Mouse (Mus musculus): ENCODE results near the gene Adamts20. TPM values are rescaled to one million over a fixed set of nuclear protein-coding genes. Genes with fewer than 3 reads are reported as not detected.

The Adamts20 gene
- polyA plus RNA-seq, 1 experiment from 2014 or later, result 8.4 TPM

GRCm38 (mm10) chr15:94231246-94231645 is 234.0 kb downstream of the Adamts20 start:
- no peaks in the 10 kb centered on the region for H3K4me1 ChIP-seq (ENCODE audit: control insufficient read depth, insufficient read depth, low read length)
- H3K27ac ChIP-seq (replicated peaks; ENCODE audit: low read depth, low read length), result peak overlapping the region; percentile 25; the same call in 1 of the 2 replicates
- no peak for ATAC-seq (ENCODE audit: low read depth)
- H3K4me2 ChIP-seq (ENCODE audit: low read depth, low read length), result no peak overlapping the region
- peak; percentile 38 for DNase-seq (ENCODE audit: low spot score)
- no peak overlapping the region for H3K4me3 ChIP-seq (ENCODE audit: low read depth, low read length)
- H3K36me3 ChIP-seq (ENCODE audit: control insufficient read depth, insufficient read depth, low read length), result no peaks in the 10 kb centered on the region
- 24% methylated on average over 5 of the region's 5 CpGs for WGBS
- no peak overlapping the region for H3K9ac ChIP-seq (ENCODE audit: low read depth, low read length)
- 0 out of 2 replicates have a peak, but pooled peaks cover 4% of the 10 kb centered on the region for H3K9me3 ChIP-seq (ENCODE audit: control insufficient read depth, low read length)
- H3K27me3 ChIP-seq (replicated peaks; ENCODE audit: control insufficient read depth, insufficient read depth, low read length), result no peaks in the 10 kb centered on the region

GRCm38 (mm10) chr15:94227388-94227787 is 237.8 kb downstream of the Adamts20 start:
- Histone ChIP-seq H3K4me3 (ENCODE audit: low read depth, low read length) (no peak overlapping the region), H3K27me3 (replicated peaks; ENCODE audit: control insufficient read depth, insufficient read depth, low read length) (no peaks in the 10 kb centered on the region), H3K27ac (replicated peaks; ENCODE audit: low read depth, low read length) (no peak overlapping the region), H3K4me1 (ENCODE audit: control insufficient read depth, insufficient read depth, low read length) (no peaks in the 10 kb centered on the region), H3K36me3 (ENCODE audit: control insufficient read depth, insufficient read depth, low read length) (no peaks in the 10 kb centered on the region), H3K9me3 (ENCODE audit: control insufficient read depth, low read length) (0 out of 2 replicates have a peak, but pooled peaks cover 4% of the 10 kb centered on the region), H3K4me2 (ENCODE audit: low read depth, low read length) (no peak overlapping the region), H3K9ac (ENCODE audit: low read depth, low read length) (no peak overlapping the region)
- ATAC-seq (ENCODE audit: low read depth) (no peak), DNase-seq (ENCODE audit: low spot score) (no peak)
- 100% methylated on average over 1 of the region's 1 CpGs for WGBS

GRCm38 (mm10) chr15:94223101-94223500 is 242.1 kb downstream of the Adamts20 start:
- Histone ChIP-seq H3K4me2 (ENCODE audit: low read depth, low read length) (no peak overlapping the region), H3K9ac (ENCODE audit: low read depth, low read length) (no peak overlapping the region), H3K36me3 (ENCODE audit: control insufficient read depth, insufficient read depth, low read length) (no peaks in the 10 kb centered on the region), H3K27ac (replicated peaks; ENCODE audit: low read depth, low read length) (no peak overlapping the region), H3K4me3 (ENCODE audit: low read depth, low read length) (no peak overlapping the region), H3K9me3 (ENCODE audit: control insufficient read depth, low read length) (0 out of 2 replicates have a peak, but pooled peaks cover 4% of the 10 kb centered on the region), H3K4me1 (ENCODE audit: control insufficient read depth, insufficient read depth, low read length) (peaks cover 9% of the 10 kb centered on the region; the same call in 1 of the 2 replicates), H3K27me3 (replicated peaks; ENCODE audit: control insufficient read depth, insufficient read depth, low read length) (no peaks in the 10 kb centered on the region)
- ATAC-seq (ENCODE audit: low read depth), result no peak
- DNase-seq (ENCODE audit: low spot score), result no peak
- WGBS, result 29% methylated on average over 8 of the region's 8 CpGs

- Histone ChIP-seq H3K9ac (ENCODE audit: low read depth, low read length) (no peak overlapping the region), H3K27ac (replicated peaks; ENCODE audit: low read depth, low read length) (no peak overlapping the region), H3K4me1 (ENCODE audit: control insufficient read depth, insufficient read depth, low read length) (peaks cover 9% of the 10 kb centered on the region; the same call in 1 of the 2 replicates), H3K4me2 (ENCODE audit: low read depth, low read length) (no peak overlapping the region), H3K9me3 (ENCODE audit: control insufficient read depth, low read length) (no peaks in the 10 kb centered on the region), H3K4me3 (ENCODE audit: low read depth, low read length) (no peak overlapping the region), H3K36me3 (ENCODE audit: control insufficient read depth, insufficient read depth, low read length) (no peaks in the 10 kb centered on the region), H3K27me3 (replicated peaks; ENCODE audit: control insufficient read depth, insufficient read depth, low read length) (no peaks in the 10 kb centered on the region)
- WGBS, result 46% methylated on average over 8 of the region's 8 CpGs
- DNase-seq (ENCODE audit: low spot score) (peak; percentile 86), ATAC-seq (ENCODE audit: low read depth) (no peak)
Observed at GRCm38 (mm10) chr15:94220686-94221085, 244.5 kb downstream of the Adamts20 start.

Other genes starting within 250 kb of the Adamts20 start
- gene Pus7l, start 78.1 kb upstream of the Adamts20 start, polyA plus RNA-seq (2014; fragmentation: Nextera tagmentation; extraction: Ambion mirVana), result 8.7 and 9.7 TPM in 2 replicates
- gene Irak4, start 78.2 kb upstream of the Adamts20 start, polyA plus RNA-seq (2014; fragmentation: Nextera tagmentation; extraction: Ambion mirVana), result 4.4 and 5.2 TPM in 2 replicates
- gene Twf1, start 124.5 kb upstream of the Adamts20 start, polyA plus RNA-seq (2014; fragmentation: Nextera tagmentation; extraction: Ambion mirVana), result 78.3 and 83.1 TPM in 2 replicates
- 9.6 and 11.1 TPM in 2 replicates for gene Tmem117, start 163.8 kb upstream of the Adamts20 start, polyA plus RNA-seq (2014; fragmentation: Nextera tagmentation; extraction: Ambion mirVana)